Mouse (Mus musculus): Measurements from ENCODE around the gene Sass6.
"Not testable (repeated sequence)": the region's sequence is repeated elsewhere in the genome, so short reads cannot be mapped to it uniquely, and the experiment has no call there.

The Sass6 gene

DNA sequence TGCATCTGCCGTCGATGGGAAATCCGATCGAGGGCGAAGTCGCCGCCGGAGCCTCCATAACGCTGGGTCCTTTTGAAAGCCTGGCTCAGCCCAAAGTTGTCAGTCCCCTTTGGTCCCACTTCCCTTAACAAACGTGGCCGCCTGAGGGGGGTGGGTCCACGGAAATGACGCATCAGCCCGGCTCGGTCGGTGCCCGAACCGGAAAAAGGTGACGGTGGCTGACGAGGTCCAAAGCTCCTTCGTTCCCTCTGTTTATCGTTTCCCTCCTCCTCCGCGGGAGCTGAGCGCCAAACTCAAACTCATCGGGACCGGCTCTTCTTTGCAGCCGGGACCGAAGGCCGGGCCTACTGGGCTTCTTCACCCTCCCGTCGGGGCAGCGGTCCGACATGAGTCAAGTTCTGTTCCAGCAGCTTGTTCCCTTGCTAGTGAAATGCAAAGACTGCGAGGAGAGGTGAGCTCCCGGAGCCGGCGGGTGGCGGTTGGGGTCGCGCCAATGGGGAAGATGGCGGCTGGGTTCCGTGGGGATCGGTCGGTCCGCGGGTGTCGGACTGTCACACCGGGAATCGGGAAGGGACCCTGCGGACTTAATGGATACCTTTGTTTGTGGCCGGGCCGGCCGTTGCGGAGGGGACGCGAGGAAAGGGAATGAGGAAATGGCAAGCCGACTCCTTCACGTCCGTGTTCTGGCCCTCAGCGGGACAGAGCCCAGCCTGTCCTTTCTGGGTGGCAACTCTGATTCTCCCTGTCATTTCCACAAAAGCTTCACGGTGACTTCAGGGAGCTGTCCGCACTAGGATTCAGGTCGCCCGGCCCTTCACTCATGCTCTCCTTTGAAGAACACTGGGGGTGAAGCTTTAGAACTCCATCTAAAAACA lies at the start of gene Sass6:
Gene Sass6, plus strand, starts transcription at position 255 of the 875 bp plus-strand sequence.
- DNase-seq (ENCODE audit: low spot score in 2 of 2), result peak; percentile 83 to 98

GRCm38 (mm10) chr3:116547430-116547829 lies 47.4 kb upstream of the Sass6 start:
- no peak for DNase-seq (ENCODE audit: low spot score in 2 of 2)

DNA sequence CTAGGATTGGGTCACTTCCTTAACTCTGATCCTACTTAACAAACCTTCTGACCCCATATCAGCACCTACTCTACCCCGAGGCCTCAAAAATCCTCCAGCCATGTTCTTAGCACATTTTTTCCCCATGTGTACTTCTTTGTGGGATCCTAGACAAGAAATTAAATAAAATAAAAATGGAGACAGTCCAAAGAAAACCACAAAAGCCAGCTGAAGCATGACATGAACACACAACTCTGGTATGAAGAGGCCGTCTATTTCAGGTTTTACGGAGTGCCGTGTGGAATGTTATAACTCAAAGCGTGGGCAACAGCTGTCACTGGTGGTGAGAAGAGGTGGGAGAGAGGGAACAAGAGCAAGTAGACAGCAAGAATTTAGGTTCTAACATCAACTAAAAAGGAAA lies 43.4 kb upstream of the Sass6 start:
- DNase-seq (ENCODE audit: low spot score in 2 of 2), result peak in 1 of 2 experiments; percentile 12

DNA sequence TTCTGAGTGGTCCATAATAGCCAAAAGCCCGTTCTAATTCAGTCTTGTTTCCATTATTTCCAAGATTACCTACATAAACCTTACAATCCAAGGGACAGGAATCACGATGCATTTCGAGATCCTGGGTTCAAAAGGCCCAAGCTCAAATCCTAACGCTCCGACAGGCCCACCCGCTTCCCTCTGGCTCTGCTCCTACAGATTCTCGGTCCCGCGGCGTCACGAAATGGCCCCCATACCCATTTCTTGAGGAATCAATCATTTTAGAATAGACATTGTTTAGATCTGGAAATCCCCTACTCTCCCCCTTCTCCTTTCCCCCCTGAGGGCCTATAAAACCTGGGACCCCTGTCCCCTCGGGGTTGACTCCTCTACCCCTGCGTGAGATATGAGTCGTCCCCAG lies 33.5 kb upstream of the Sass6 start:
- DNase-seq (ENCODE audit: low spot score in 2 of 2), result not testable (repeated sequence)

DNA sequence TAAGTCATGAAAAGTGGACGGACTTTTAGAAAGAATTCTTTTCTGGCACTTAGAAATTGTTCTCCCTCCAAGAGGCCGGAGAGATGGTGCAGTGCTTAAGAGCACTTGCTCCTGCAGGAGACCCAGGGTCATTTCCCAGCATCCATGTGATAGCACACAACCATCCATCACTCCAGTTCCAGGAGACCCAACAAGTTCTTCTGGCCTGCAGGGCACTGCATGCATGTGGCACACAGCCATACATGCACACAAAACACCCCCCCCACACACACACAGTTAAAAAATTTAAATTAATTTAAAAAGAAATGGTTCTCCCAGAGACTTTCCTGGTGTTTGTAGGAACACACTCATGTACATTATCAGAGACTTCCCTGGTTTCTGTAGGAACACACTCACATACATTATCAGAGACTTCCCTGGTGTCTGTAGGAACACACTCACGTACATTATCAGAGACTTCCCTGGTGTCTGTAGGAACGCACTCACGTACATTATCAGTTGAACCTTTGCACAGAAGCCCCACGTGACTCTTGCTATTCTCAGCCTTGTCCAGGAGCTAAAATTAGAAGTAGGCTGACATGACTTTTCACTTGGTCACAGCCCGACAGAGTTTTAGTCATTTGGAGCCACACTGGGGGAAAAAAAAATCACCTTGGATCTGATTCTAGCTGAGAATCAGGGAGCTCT lies 32.2 kb upstream of the Sass6 start, which contains the start of gene Lrrc39:
Gene Lrrc39, plus strand, starts transcription at position 566 of the 687 bp plus-strand sequence.
- no peak for DNase-seq (ENCODE audit: low spot score in 2 of 2)

- DNase-seq (ENCODE audit: low spot score in 2 of 2), result no peak
Measured at GRCm38 (mm10) chr3:116563095-116563492, 31.7 kb upstream of the Sass6 start.

GRCm38 (mm10) chr3:116570628-116571027 lies 24.2 kb upstream of the Sass6 start:
- no peak for DNase-seq (ENCODE audit: low spot score in 2 of 2)

GRCm38 (mm10) chr3:116577286-116577685 lies 17.5 kb upstream of the Sass6 start:
- DNase-seq (ENCODE audit: low spot score in 2 of 2), result no peak

GRCm38 (mm10) chr3:116582201-116582600 lies 12.6 kb upstream of the Sass6 start:
- DNase-seq (ENCODE audit: low spot score in 2 of 2), result peak; percentile 25 to 58

GRCm38 (mm10) chr3:116594076-116594727 lies 580 bp upstream of the Sass6 start:
- no peak for DNase-seq (ENCODE audit: low spot score in 2 of 2)

GRCm38 (mm10) chr3:116595603-116595991 lies 815 bp downstream of the Sass6 start:
- DNase-seq (ENCODE audit: low spot score in 2 of 2), result no peak

DNA sequence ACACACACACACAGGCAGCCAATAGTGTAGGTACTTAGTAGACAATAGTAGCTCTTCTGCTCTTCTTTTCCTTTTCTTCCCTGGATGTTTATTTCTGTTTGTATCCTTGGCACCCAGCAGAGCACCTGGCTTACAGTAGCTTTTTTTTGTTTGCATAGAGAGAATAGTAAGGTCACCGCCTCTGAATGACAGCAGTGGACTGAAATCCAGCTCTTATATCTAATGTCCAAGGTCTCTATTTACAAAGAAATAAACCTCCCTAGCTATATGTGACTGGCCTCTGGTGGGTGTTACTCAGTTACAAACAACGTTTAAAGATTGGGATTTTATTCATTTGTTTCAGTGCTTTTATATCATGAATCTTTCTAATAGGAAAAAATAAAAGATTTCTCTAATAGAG lies 4.9 kb downstream of the Sass6 start:
- no peak for DNase-seq (ENCODE audit: low spot score in 2 of 2)

DNA sequence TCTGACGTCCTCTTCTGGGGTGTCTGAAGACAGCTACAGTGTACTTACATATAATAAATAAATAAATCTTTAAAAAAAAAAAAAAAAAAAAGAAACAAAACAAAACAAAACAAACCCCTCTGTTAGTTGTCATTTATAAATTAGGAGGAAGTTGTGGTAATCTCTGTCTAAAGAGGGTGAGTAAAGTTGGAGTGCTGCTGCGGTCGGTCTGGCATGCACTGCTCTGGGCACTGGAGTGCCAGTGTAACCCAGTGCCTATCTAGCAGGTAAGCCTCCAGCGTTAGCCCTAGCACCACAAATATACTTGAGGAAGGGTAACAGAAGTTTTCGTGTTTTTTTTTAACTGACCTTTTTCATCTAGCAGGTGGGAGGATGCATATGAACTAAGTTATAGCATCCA lies 6.2 kb downstream of the Sass6 start:
- DNase-seq (ENCODE audit: low spot score in 2 of 2), result no peak

DNA sequence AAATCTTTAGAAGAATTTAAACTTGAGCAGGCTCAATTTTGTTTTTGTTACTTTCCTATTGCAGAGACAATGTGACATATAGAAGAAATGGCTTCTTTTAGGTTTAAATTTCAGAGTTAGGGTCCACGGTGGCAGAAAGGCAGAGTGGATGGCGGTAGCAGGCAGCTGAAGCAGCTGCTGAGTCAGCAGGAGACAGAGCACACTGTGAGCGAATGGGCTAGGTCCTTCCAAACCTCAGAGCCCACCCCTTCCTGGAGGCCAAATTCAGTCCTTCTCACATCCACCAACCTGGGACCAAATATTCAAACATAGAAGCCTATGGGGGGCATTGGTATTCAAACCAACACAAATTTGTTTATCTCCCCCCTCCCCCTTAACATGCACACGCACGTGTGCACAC lies 7.0 kb downstream of the Sass6 start:
- DNase-seq (ENCODE audit: low spot score in 2 of 2), result no peak

GRCm38 (mm10) chr3:116604570-116604969 lies 9.8 kb downstream of the Sass6 start:
- DNase-seq (ENCODE audit: low spot score in 2 of 2), result no peak

GRCm38 (mm10) chr3:116614295-116614892 lies 19.6 kb downstream of the Sass6 start, which contains the start of gene Trmt13:
Gene Trmt13 (minus strand): TSS chr3:116614587.
- peak in 1 of 2 experiments; percentile 38 for DNase-seq (ENCODE audit: low spot score in 2 of 2)

GRCm38 (mm10) chr3:116615318-116616068 lies 20.7 kb downstream of the Sass6 start:
- DNase-seq (ENCODE audit: low spot score in 2 of 2), result no peak

- no peak for DNase-seq (ENCODE audit: low spot score in 2 of 2)
Measured at GRCm38 (mm10) chr3:116618855-116619254, 24.1 kb downstream of the Sass6 start.

DNA sequence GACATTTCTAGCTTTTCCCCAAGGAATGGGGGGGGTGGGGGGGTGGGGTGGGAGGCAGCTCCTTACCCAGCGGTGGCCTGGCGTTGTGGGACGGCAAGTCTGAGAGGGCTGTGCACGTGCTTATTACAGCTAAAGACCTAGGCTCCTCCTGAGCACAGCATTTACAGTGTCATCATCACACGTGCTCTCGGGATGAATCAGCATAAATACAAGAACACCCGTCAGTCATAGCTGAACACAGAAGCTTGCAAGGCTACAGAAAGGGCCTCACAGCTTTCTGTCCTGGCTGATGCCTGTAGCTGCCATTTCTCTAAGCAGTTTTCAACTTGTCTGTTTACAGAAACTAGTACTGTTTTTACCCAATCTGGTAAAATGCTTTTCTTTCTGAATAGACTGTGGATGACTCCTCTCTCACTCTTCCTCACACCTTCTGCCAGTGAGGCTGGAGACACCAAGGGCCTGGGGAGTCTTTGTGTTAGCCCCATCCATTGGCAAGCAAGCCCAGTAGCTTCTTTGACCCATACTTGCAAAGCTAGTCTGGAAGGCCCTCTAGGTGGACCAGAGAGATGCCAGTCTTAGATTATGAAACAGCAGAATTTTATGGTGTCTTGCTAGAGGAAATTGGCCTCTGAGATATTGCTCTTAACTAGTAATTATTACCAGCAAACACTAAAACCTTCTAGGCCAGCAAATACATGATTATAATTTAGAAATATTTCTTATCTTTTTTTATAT lies 26.0 kb downstream of the Sass6 start:
- no peak for DNase-seq (ENCODE audit: low spot score in 2 of 2)

GRCm38 (mm10) chr3:116622641-116623040 lies 27.9 kb downstream of the Sass6 start:
- DNase-seq (ENCODE audit: low spot score in 2 of 2), result no peak
